Mouse (Mus musculus) cerebellum, adult 2 months (tissue): ENCODE results near the gene Stx6. TPM values are rescaled to one million over a fixed set of nuclear protein-coding genes. Genes with fewer than 3 reads are reported as not detected.
"Not testable (repeated sequence)": the region's sequence is repeated elsewhere in the genome, so short reads cannot be mapped to it uniquely, and the experiment has no call there.

ENCODE experiments used
- DNase-seq, 2 experiments: peaks; one replicate each; pipeline ENCODE4 v3.0.0; 2021
- H3K27ac ChIP-seq: fragments of 200-500 bp; 2 replicates; pipeline ENCODE4 v1.5.1; 2012; ENCODE audit warnings: low read length, control low read depth, inconsistent platforms; ENCODE audit not compliant: insufficient read depth
- H3K27me3 ChIP-seq: fragments of 200-500 bp; 2 replicates; pipeline ENCODE4 v1.6.1; 2012; ENCODE audit warnings: inconsistent platforms, mild to moderate bottlenecking, low read length, moderate library complexity; ENCODE audit not compliant: control insufficient read depth, insufficient read depth
- H3K4me1 ChIP-seq: fragments of 200-500 bp; 2 replicates; pipeline ENCODE4 v1.6.1; 2011; ENCODE audit warnings: low read length; ENCODE audit not compliant: control insufficient read depth, insufficient read depth
- H3K4me3 ChIP-seq: fragments of 200-500 bp; replicated peaks from 2 replicates; pipeline ENCODE3; 2011; ENCODE audit warnings: mild to moderate bottlenecking, low read depth, low read length, control low read depth; ENCODE audit not compliant: insufficient read depth
- CTCF ChIP-seq: fragments of 200-500 bp; IDR thresholded peaks from 2 replicates; pipeline ENCODE4 v1.5.1; 2011; ENCODE audit warnings: low read depth, mild to moderate bottlenecking, control low read depth, low read length, moderate library complexity, borderline replicate concordance; ENCODE audit not compliant: insufficient read depth
- POLR2A ChIP-seq: fragments of 200-500 bp; IDR thresholded peaks from 2 replicates; pipeline ENCODE4 v1.6.1; 2011; ENCODE audit warnings: low read length, control low read depth, borderline replicate concordance; ENCODE audit not compliant: insufficient read depth
- WGBS: fragments of 180-500 bp; shearing (Covaris S2); methylation state at CpG from one replicate; pipeline ENCODE4 v1.1.7; 2018; 5-methylcytosine and 5-hydroxymethylcytosine counted together
- polyA plus RNA-seq: library from polyadenylated mRNA; depleted of rRNA; stranded (reverse); fragments of >200 nt; gene quantifications from 2 replicates; pipeline ENCODE4 v1.2.3, GENCODE M21; 2012

Gene Stx6
- polyA plus RNA-seq, 1 experiment: 83.2 TPM

DNA sequence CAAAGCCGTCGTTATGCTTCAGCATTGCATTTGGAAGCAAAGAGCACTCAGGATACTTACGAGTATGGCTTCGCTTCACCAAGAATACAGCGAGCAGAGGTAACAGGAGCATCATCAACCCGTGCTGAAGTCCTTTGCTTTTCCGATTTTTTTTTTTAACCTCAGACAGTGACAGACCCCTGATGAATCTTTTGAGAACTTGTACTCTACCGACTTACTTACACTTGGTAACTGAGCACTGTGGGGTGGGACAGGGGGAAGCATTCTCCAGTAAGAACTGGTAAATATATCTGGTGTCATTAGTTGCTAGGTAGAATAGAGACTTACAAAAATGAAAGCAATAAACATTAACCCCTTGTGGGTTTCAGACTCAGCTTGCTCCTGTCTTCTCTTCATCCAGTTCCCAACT is 11.9 kb upstream of the Stx6 start, which contains the start of gene Mr1:
Gene Mr1, minus strand, starts transcription at position 243 of the 409 bp plus-strand sequence.
- no peak within 1 kb of the TSS for H3K27ac ChIP-seq
- 30% methylated on average over 8 of the region's 8 CpGs for WGBS
- no peak for TF ChIP-seq CTCF
- TF ChIP-seq POLR2A: no peak
- H3K4me1 ChIP-seq: no peaks in the 10 kb centered on the region
- peak in 1 of 2 experiments; percentile 48 for DNase-seq
- no peak within 1 kb of the TSS for H3K4me3 ChIP-seq
- H3K27me3 ChIP-seq: no peaks in the 10 kb centered on the region

DNA sequence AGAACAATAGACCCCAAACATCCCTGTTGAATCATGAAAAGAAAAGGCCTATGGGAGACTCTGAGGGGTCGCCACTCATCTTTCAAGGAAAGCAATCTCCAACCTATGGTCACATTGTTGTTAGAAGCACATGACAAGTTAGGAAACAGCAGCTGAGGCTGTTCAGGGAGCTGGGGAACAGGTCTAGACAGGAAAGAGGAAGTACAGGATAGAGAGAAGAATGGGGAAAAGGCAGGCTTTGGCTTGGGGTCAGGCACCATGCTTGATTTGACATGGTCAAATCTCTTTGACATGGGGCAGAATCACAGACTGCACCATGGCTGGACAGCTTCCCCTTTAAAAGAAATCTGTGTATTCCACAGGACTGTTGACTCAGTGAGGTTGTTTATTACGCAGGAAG is 11.3 kb upstream of the Stx6 start:
- Histone ChIP-seq H3K27me3 (no peaks in the 10 kb centered on the region), H3K27ac (no peak overlapping the region), H3K4me1 (no peaks in the 10 kb centered on the region), H3K4me3 (no peak overlapping the region)
- no peak for TF ChIP-seq CTCF
- no peak for TF ChIP-seq POLR2A
- DNase-seq: no peak
- WGBS: 91% methylated on average over 2 of the region's 2 CpGs

DNA sequence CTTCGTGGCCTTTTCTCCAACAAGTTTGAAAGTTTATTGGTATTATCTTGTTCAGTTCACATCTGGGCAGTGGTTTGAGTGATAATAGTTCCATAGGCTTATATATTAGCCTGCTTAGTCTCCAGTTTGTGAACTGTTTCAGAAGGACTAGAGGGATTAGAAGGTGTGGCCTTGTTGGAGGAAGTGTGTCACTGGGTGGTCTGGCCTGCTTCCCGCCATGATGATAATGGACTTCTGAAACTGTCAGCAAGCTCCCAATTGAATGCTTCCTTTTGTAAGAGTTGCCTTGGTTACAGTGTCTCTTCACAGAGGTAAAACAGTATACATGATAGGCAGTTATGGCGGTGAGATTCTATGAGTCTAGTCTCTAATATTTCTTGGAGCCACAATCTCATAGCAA is 9.1 kb upstream of the Stx6 start:
- Histone ChIP-seq H3K27ac (no peak overlapping the region), H3K4me3 (no peak overlapping the region), H3K27me3 (no peaks in the 10 kb centered on the region), H3K4me1 (no peaks in the 10 kb centered on the region)
- no peak for DNase-seq
- WGBS: 91% methylated on average over 3 of the region's 3 CpGs
- TF ChIP-seq POLR2A (no peak), CTCF (no peak)

DNA sequence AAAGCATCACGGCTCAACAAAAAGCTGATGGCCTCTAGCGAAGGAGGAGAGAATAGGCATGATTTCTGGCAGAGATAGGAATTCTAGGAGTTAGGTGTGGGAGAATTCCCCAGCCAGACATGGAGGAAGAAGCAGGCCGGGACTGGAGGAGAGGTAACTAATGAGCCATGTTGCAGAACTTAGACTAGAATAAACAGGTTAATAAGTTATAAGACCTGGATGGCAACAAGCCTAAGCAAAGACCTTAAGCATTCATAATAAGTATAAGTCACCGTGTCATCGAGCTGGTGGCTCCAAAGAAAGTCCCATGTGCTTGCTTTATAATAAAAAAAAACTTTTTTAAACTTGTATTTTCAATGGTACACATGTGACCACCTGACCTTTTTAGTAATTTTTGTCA is 7.7 kb upstream of the Stx6 start:
- Histone ChIP-seq H3K27ac (no peak overlapping the region), H3K4me1 (no peaks in the 10 kb centered on the region), H3K4me3 (no peak overlapping the region), H3K27me3 (no peaks in the 10 kb centered on the region)
- no peak for DNase-seq
- no peak for TF ChIP-seq CTCF
- TF ChIP-seq POLR2A: no peak
- 88% methylated on average over 5 of the region's 5 CpGs for WGBS

DNA sequence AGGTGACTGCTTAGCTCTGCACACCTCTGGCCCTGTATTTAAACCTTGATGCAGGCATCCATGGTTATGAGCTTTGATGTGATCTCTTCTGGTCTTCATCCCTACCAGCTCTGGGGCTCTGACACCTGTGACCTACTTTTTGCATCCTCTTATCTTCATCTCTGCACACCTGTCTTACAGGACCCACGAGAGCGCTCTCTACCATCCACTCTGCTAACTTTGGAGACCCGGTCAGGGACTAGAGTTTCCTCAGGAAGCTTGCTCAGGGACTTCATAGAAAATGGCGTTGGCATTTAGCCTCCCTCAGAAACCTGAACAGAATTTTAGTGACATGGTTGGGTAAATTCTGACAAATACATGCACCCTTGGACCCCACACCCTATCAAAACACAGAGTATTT is 4.6 kb upstream of the Stx6 start:
- Histone ChIP-seq H3K4me3 (no peak overlapping the region), H3K27ac (no peak overlapping the region), H3K27me3 (no peaks in the 10 kb centered on the region), H3K4me1 (no peaks in the 10 kb centered on the region)
- DNase-seq: no peak
- 77% methylated on average over 4 of the region's 4 CpGs for WGBS
- TF ChIP-seq POLR2A (no peak), CTCF (no peak)

DNA sequence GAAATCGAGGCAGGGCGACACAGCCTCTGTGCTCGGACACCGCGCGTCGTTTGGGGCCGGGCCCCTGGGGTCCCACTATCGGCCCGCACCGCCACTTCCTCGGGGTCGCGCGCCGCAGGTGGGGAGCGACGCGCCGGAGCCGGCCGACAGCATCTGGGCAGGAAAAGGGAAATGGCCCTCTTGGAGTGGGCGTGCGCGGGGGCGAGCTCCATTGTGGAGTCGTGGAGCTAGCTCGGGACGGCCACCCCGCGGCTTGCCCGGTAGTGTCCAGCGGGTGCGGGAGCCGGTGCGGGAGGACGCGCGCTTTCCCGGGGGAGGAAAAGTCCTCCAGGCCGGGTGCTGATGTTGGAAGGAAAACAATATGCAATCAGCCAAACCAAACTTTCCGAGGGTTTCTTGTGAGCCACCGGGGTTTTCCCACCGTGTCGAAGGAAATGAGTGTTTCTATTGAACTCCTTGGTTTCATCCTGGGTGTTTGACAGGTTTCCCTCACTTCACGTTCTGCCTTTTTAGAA is 512 bp downstream of the Stx6 start:
- peak overlapping the region; percentile 72 for H3K4me3 ChIP-seq
- TF ChIP-seq POLR2A (no peak), CTCF (no peak)
- H3K27ac ChIP-seq: peak overlapping the region; percentile 67
- WGBS: under 1% methylated on average over 46 of the region's 46 CpGs
- no peaks in the 10 kb centered on the region for H3K4me1 ChIP-seq
- H3K27me3 ChIP-seq: no peaks in the 10 kb centered on the region
- DNase-seq: peak; percentile 61 to 66

DNA sequence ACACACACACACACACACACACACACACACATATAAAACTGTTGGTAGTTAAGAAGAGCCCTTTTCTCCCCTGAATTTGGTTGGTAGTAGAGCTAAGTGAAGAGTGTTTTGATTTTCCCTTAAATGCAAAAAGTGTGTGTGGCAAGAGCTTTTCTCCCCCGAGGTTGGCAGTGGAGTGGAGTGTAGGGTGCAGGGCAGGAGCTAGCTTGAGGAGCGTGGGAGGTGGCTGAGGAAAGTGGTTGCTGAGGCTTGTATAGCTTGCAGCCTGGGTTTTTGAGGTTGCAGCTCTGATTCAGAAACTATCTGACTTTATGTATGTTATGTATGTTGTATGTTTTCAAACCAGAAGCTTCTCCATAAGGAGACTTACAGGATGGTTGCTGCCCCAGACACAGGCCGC is 8.9 kb downstream of the Stx6 start:
- WGBS: 78% methylated on average over 3 of the region's 3 CpGs
- no peak overlapping the region for H3K4me3 ChIP-seq
- H3K27me3 ChIP-seq: no peaks in the 10 kb centered on the region
- DNase-seq: no peak
- peaks cover 4% of the 10 kb centered on the region; the same call in 1 of the 2 replicates for H3K4me1 ChIP-seq
- no peak for TF ChIP-seq CTCF
- no peak for TF ChIP-seq POLR2A
- no peak overlapping the region for H3K27ac ChIP-seq

DNA sequence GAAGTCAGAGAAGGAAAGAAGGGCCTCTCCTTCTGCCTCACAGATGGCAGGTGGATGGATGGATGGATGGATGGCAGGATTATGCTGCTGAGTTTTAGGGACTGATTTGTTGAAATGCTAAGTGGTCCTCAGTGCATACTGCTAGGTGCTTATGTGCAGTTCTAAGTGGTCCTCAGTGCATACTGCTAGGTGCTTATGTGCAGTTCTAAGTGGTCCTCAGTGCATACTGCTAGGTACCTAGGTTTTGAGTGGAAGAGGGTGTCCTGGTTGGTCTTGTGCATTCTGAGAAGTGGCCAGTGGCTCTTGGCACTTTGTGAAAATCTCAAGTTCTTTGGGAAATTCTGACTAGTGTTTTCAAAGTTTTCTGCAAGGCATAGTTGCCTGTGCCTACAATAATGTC is 11.4 kb downstream of the Stx6 start:
- H3K27me3 ChIP-seq: no peaks in the 10 kb centered on the region
- TF ChIP-seq POLR2A (no peak), CTCF (no peak)
- no peak for DNase-seq
- H3K27ac ChIP-seq: no peak overlapping the region
- H3K4me3 ChIP-seq: no peak overlapping the region
- H3K4me1 ChIP-seq: peaks cover 14% of the 10 kb centered on the region

DNA sequence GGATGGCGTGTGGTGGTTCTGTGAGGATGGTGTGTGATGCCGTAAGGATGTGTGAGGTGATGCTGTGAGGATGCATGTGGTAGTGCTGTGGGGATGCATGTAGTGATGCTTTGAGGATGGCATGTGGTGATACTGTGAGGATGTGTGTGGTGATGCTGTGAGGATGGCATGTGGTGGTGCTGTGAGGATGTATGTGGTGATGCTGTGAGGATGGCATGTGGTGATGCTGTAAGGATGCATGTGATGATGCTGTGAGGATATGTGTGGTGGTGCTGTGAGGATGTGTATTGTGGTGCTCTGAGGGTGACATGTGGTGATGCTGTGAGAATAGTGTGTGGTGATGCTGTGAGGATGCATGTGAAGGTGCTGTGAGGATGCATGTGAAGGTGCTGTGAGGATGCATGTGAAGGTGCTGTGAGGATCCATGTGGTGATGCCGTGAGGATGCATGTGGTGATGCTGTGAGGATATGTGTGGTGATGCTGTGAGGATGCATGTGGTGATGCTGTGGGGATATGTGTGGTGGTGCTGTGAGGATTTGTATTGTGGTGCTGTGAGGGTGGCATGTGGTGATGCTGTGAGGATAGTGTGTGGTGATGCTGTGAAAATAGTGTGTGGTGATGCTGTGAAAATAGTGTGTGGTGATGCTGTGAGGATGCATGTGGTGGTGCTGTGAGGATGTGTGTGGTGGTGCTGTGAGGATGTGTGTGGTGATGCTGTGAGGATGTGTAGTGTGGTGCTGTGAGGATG is 14.6 kb downstream of the Stx6 start:
- no peak overlapping the region for H3K4me3 ChIP-seq
- H3K4me1 ChIP-seq: peaks cover 11% of the 10 kb centered on the region
- 89% methylated on average over 3 of the region's 3 CpGs for WGBS
- no peak for TF ChIP-seq CTCF
- no peak for TF ChIP-seq POLR2A
- H3K27me3 ChIP-seq: no peaks in the 10 kb centered on the region
- no peak for DNase-seq
- no peak overlapping the region for H3K27ac ChIP-seq

DNA sequence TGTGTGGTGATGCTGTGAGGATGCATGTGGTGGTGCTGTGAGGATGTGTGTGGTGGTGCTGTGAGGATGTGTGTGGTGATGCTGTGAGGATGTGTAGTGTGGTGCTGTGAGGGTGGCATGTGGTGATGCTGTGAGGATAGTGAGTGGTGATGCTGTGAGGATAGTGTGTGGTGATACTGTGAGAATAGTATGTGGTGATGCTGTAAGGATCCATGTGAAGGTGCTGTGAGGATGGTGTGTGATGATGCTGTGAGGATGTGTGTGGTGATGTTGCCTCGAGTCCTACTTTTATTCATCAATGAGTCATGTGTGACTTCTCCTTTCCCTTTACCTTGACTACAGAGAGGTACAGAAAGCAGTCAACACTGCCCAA is 15.1 kb downstream of the Stx6 start:
- not testable (repeated sequence) for H3K4me1 ChIP-seq, H3K27me3 ChIP-seq, H3K4me3 ChIP-seq, DNase-seq, H3K27ac ChIP-seq
- WGBS: 95% methylated on average over 1 of the region's 1 CpGs
